Mouse (Mus musculus) lung, postnatal 0 days (tissue): ENCODE data around the gene Cdk18. TPM values are rescaled to one million over a fixed set of nuclear protein-coding genes. Genes with fewer than 3 reads are reported as not detected.

ENCODE experiments used
- ATAC-seq: fragments of 200-750 bp; cut with Nextera tagmentation; 2 replicates; pipeline ENCODE4 v1.8.0; 2017; ENCODE audit warnings: moderate library complexity
- DNase-seq: peaks from one replicate; pipeline ENCODE4 v3.0.0-alpha.2; 2016; ENCODE audit warnings: low spot score
- H3K27ac ChIP-seq: fragments of 300-500 bp; sonication (generic); 2 replicates; pipeline ENCODE4 v1.5.1; 2014; ENCODE audit warnings: antibody characterized with exemption, mild to moderate bottlenecking, low read length, mixed read lengths
- H3K27me3 ChIP-seq: fragments of 300-500 bp; sonication (generic); replicated peaks from 2 replicates; pipeline ENCODE4 v1.6.1; 2014; ENCODE audit warnings: low read length, mixed read lengths; ENCODE audit not compliant: insufficient read depth
- H3K36me3 ChIP-seq: fragments of 300-500 bp; sonication (generic); 2 replicates; pipeline ENCODE4 v1.6.1; 2014; ENCODE audit warnings: low read length, mixed read lengths; ENCODE audit not compliant: insufficient read depth
- H3K4me1 ChIP-seq: fragments of 300-500 bp; sonication (generic); 2 replicates; pipeline ENCODE4 v1.6.1; 2014; ENCODE audit warnings: antibody characterized with exemption, low read depth, low read length, mixed read lengths; ENCODE audit not compliant: insufficient read depth
- H3K4me2 ChIP-seq: fragments of 300-500 bp; sonication (generic); replicated peaks from 2 replicates; pipeline ENCODE4 v1.6.1; 2014; ENCODE audit warnings: low read depth, mild to moderate bottlenecking, low read length, moderate library complexity, mixed read lengths
- H3K4me3 ChIP-seq: fragments of 300-500 bp; sonication (generic); 2 replicates; pipeline ENCODE4 v1.5.1; 2014; ENCODE audit warnings: low read depth, low read length
- H3K9ac ChIP-seq: fragments of 300-500 bp; sonication (generic); replicated peaks from 2 replicates; pipeline ENCODE4 v1.6.1; 2014; ENCODE audit warnings: low read depth, mild to moderate bottlenecking
- H3K9me3 ChIP-seq: fragments of 300-500 bp; sonication (generic); 2 replicates; pipeline ENCODE4 v1.6.1; 2016; ENCODE audit warnings: low read length, mixed read lengths
- CTCF ChIP-seq: IDR thresholded peaks from 2 replicates; pipeline ENCODE4 v1.5.1; 2016; ENCODE audit warnings: antibody characterized with exemption, mild to moderate bottlenecking
- EP300 ChIP-seq: IDR thresholded peaks from 2 replicates; pipeline ENCODE4 v1.6.1; 2016; ENCODE audit warnings: antibody characterized with exemption, mild to moderate bottlenecking, control low read depth
- WGBS: fragments of 180-500 bp; shearing (Covaris S2); extraction: QIAGEN DNeasy Blood & Tissue Kit; methylation state at CpG from one replicate; pipeline ENCODE4 v1.1.7; 2014; 5-methylcytosine and 5-hydroxymethylcytosine counted together
- polyA plus RNA-seq: library from polyadenylated mRNA; unstranded; fragments of >200 nt; fragmentation: Nextera tagmentation; extraction: Ambion mirVana; gene quantifications from 2 replicates; pipeline ENCODE4 v1.2.1, GENCODE M21; 2015

The Cdk18 gene
- polyA plus RNA-seq, 1 experiment from 2014 or later = 6.5 TPM

DNA sequence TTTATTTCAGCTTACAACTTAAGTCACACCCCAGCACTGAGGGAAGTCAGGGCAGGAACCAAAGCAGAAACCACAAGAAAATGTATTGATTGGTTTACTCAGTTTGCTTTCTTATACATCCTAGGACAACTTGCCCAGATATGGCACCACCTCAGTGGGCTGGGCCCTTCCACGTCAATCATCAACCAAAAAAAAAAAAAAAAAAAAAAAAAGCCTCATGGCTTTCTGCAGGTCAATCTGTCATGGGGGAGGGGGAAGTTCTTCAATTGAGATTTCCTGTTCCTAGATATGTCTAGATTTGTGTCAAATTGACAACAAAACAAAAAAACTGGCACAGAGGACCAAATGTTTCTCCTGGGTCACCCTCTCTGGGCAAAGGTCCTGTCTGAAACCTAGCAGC, 41.4 kb downstream of the Cdk18 start:
- H3K9ac ChIP-seq = no peak overlapping the region
- no peak overlapping the region for H3K4me3 ChIP-seq
- TF ChIP-seq EP300 (no peak), CTCF (no peak)
- no peak overlapping the region for H3K27ac ChIP-seq
- ATAC-seq (no peak), DNase-seq (no peak)
- no peak overlapping the region for H3K4me2 ChIP-seq
- no peaks in the 10 kb centered on the region for H3K4me1 ChIP-seq
- H3K36me3 ChIP-seq = no peaks in the 10 kb centered on the region
- WGBS = 67% methylated on average over 1 of the region's 1 CpGs
- H3K9me3 ChIP-seq = no peaks in the 10 kb centered on the region
- H3K27me3 ChIP-seq = no peaks in the 10 kb centered on the region

DNA sequence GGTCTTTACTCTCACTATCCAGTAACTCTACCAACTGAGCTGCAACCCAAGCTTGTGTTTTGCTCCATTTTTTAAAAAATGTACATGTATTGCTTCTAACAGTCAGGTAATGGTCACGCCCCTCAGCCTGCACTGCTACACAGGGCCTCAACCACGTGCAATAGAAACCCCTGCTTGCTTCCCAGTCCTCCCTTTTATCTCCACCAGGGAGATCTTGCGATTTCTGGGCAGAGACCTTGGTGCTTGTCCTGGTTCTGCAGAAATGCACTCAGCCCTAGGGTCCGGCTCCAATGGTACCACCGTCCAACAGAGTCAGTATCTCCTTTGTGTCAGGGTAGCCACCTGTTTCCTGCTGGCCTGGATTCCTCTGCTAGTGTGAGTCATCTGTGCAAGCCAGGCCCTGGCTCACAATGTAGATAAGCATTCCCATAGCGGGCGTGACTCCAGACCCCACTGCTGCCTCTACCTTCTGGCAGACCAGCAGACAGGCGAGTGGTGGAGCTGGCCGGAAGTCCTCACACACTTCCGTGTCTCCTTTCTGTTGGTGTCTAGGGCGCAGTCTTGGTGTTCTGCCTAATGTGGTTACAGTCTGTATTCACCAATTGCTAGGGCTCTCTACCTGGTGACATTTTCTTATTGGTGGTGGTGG, 44.0 kb downstream of the Cdk18 start:
- 43% methylated on average over 11 of the region's 11 CpGs for WGBS
- Histone ChIP-seq H3K9ac (no peak overlapping the region), H3K4me1 (no peaks in the 10 kb centered on the region), H3K4me2 (no peak overlapping the region), H3K9me3 (no peaks in the 10 kb centered on the region), H3K27ac (no peak overlapping the region), H3K4me3 (no peak overlapping the region), H3K27me3 (no peaks in the 10 kb centered on the region), H3K36me3 (no peaks in the 10 kb centered on the region)
- peak; percentile 4; the same call in 1 of the 2 replicates for TF ChIP-seq CTCF
- TF ChIP-seq EP300 = peak; percentile 45; the same call in 1 of the 2 replicates
- DNase-seq (peak; percentile 65), ATAC-seq (peak; percentile 93)

DNA sequence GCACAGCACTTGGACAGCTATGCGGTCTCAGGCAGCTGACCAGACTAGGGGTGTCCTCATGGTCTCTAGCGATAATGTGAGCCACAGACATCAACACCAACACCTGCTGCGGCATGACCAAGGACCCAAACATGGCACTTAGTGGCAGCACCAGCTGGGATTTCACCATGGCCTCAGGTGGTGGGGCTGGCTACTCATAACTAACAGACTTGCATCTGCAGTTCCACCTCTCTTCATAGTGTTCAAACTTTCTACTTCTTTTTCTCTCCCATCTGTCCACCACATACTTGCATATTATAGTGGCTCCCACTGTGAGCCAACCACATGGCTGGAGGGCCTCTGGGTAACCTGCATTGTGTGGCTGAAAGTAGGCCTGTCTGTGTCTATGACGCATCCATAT, 46.2 kb downstream of the Cdk18 start:
- no peak for TF ChIP-seq EP300
- ATAC-seq = no peak
- Histone ChIP-seq H3K9me3 (no peaks in the 10 kb centered on the region), H3K4me2 (no peak overlapping the region), H3K9ac (no peak overlapping the region), H3K36me3 (no peaks in the 10 kb centered on the region), H3K27ac (no peak overlapping the region), H3K4me1 (no peaks in the 10 kb centered on the region), H3K4me3 (no peak overlapping the region), H3K27me3 (no peaks in the 10 kb centered on the region)
- 97% methylated on average over 4 of the region's 4 CpGs for WGBS
- DNase-seq = no peak

DNA sequence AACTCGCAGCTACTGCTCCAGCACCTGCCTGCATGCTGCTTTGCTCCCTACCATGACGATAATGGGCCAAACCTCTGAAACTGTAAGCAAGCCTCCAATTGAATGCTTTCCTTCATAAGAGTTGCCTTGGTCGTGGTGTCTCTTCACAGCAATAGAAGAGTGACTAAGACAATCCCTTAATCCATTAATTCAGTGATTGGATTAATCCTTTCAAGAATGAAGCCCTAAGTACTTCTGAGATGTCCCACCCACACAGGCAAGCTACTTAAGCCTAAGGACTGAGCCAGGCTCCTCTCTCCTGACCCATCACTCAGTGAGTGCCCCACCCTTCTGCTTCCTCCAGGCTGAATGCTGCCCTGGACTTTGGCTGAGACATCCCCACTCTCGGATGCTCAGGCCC, 49.2 kb downstream of the Cdk18 start:
- TF ChIP-seq CTCF = no peak
- TF ChIP-seq EP300 = no peak
- no peak overlapping the region for H3K9ac ChIP-seq
- no peak overlapping the region for H3K4me3 ChIP-seq
- no peaks in the 10 kb centered on the region for H3K4me1 ChIP-seq
- no peaks in the 10 kb centered on the region for H3K27me3 ChIP-seq
- H3K4me2 ChIP-seq = no peak overlapping the region
- ATAC-seq (no peak), DNase-seq (no peak)
- no peaks in the 10 kb centered on the region for H3K36me3 ChIP-seq
- H3K27ac ChIP-seq = no peak overlapping the region
- no peaks in the 10 kb centered on the region for H3K9me3 ChIP-seq
- WGBS = 72% methylated on average over 4 of the region's 4 CpGs

DNA sequence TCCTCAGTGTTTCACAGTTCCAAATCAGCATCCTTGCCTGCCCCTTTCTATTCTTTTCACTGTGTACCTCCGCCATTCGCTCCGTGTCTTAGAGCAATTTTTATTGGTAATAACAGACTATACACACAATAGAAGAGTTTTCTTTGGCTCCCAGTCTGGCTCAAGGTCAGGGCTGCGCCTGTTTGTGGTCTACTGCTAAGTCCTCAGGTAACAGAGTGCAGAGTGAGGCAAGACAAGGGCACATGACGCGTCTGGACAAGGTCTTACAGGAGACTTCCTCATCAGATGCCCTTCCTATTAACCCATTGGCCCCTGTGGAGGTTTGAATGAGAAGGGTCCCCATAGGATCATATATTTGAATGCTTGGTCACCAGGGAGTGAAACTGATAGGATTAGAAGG, 49.7 kb downstream of the Cdk18 start:
- Histone ChIP-seq H3K9me3 (no peaks in the 10 kb centered on the region), H3K27me3 (no peaks in the 10 kb centered on the region), H3K4me2 (no peak overlapping the region), H3K4me3 (no peak overlapping the region), H3K4me1 (no peaks in the 10 kb centered on the region), H3K9ac (no peak overlapping the region), H3K27ac (no peak overlapping the region), H3K36me3 (no peaks in the 10 kb centered on the region)
- DNase-seq (peak; percentile 39), ATAC-seq (0 out of 2 replicates have a peak, but pooled peaks have one; percentile 23)
- 70% methylated on average over 6 of the region's 6 CpGs for WGBS
- TF ChIP-seq CTCF (no peak), EP300 (no peak)

DNA sequence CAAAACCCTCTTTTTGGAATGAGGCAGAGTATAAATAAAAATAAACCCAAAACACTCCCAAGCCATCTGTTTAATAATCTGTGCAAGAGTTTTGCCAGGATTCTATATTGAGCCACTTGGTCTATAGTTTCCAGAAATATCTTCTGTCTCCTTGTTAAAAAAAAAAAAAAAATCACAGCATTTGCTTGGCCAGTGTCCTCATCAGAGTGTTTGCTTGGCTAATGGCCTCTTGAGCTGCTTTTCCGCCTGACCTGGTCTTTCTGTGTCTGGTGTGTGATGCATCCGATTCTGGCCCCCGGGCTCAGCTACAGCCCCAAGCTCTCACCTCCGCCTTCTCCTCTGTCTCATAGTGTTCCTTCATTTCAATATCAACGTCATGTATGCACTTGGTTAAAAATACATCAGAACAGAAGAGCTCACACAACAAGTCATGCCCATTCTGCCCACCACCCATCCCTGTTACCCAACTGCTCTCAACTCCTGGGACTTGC, 51.3 kb downstream of the Cdk18 start:
- no peak overlapping the region for H3K4me2 ChIP-seq
- H3K27ac ChIP-seq = no peak overlapping the region
- no peaks in the 10 kb centered on the region for H3K4me1 ChIP-seq
- H3K36me3 ChIP-seq = no peaks in the 10 kb centered on the region
- TF ChIP-seq EP300 = no peak
- no peak for TF ChIP-seq CTCF
- WGBS = 51% methylated on average over 5 of the region's 5 CpGs
- DNase-seq (no peak), ATAC-seq (no peak)
- H3K9me3 ChIP-seq = no peaks in the 10 kb centered on the region
- H3K4me3 ChIP-seq = no peak overlapping the region
- no peaks in the 10 kb centered on the region for H3K27me3 ChIP-seq
- no peak overlapping the region for H3K9ac ChIP-seq
